Mouse (Mus musculus): Measurements from ENCODE around the gene Epor.

DNA sequence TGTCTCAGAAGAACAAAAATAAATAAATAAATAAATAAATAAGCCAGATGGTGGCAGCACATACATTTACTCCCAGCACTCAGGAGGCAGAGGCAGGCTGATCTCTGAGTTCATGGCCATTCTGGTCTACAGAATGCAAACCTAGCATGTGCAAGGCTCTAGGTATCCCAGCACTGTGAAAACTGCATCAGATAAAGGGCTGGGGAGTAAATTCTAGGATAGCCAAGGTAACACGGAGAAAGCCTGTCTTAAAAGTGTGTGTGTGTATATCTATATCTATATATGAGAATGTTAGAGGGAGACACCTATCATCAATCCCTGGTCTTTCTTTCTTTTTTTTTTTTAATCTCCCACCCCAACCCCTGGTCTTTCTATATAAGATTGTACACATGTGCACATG lies 37.8 kb downstream of the Epor start:
- TF ChIP-seq CTCF (conservative IDR thresholded peaks at IDR 0.05; ENCODE audit: low read length) (no peak), POU5F1 (IDR thresholded peaks at IDR 0.05; ENCODE audit: borderline replicate concordance, low read length) (no peak)
